Mouse (Mus musculus) adrenal gland, postnatal 4 days (tissue): ENCODE results near the gene Ankrd50. TPM values are rescaled to one million over a fixed set of nuclear protein-coding genes. Genes with fewer than 3 reads are reported as not detected.

Experiments
- DNase-seq, 2 experiments: peaks; one replicate each; pipeline ENCODE4 v3.0.0; 2021 to 2022; ENCODE audit warnings: low spot score in 2 of 2, mixed read lengths in 2 of 2
- long read RNA-seq, 2 experiments: library from polyadenylated mRNA; stranded (forward); transcript quantifications; one replicate each; pipeline ENCODE4 v2.0.0; 2021
- total RNA-seq, 2 experiments: library from RNA; stranded (reverse); gene quantifications; 2 replicates each; pipeline ENCODE4 v1.2.3; 2021

Ankrd50 gene
- total RNA-seq: 10 to 100 TPM; 57.4 to 58.3 TPM
- long read RNA-seq, experiment 1, partial matches to known transcripts: 1 of 6 reads
- long read RNA-seq, experiment 1, other reads (novel, unspliced or antisense): 4 of 6 reads
- long read RNA-seq, experiment 2, full-length matches to known transcripts: 9 of 24 reads
- long read RNA-seq, experiment 2, partial matches to known transcripts: 2 of 24 reads
- long read RNA-seq, experiment 2, other reads (novel, unspliced or antisense): 13 of 24 reads

GRCm38 (mm10) chr3:38484191-38485106 is at the start of gene Ankrd50:
Ankrd50 (minus strand) TSS chr3:38484844.
- peak; percentile 99 to 100 for DNase-seq

- no peak for DNase-seq
Measured at GRCm38 (mm10) chr3:38534245-38534644, 49.6 kb upstream of the Ankrd50 start.

GRCm38 (mm10) chr3:38520426-38520825 is 35.8 kb upstream of the Ankrd50 start:
- DNase-seq: no peak

GRCm38 (mm10) chr3:38519971-38520370 is 35.3 kb upstream of the Ankrd50 start:
- DNase-seq: no peak

GRCm38 (mm10) chr3:38503606-38504005 is 19.0 kb upstream of the Ankrd50 start:
- no peak for DNase-seq

- DNase-seq: no peak
Measured at GRCm38 (mm10) chr3:38502156-38502555, 17.5 kb upstream of the Ankrd50 start.

- no peak for DNase-seq
Measured at GRCm38 (mm10) chr3:38501739-38502138, 17.1 kb upstream of the Ankrd50 start.

GRCm38 (mm10) chr3:38501316-38501715 is 16.7 kb upstream of the Ankrd50 start:
- DNase-seq: no peak

- DNase-seq: no peak
Measured at GRCm38 (mm10) chr3:38498561-38498960, 13.9 kb upstream of the Ankrd50 start.

- no peak for DNase-seq
Measured at GRCm38 (mm10) chr3:38496795-38497385, 12.2 kb upstream of the Ankrd50 start.

- no peak for DNase-seq
Measured at GRCm38 (mm10) chr3:38491702-38492101, 7.1 kb upstream of the Ankrd50 start.

GRCm38 (mm10) chr3:38491236-38491635 is 6.6 kb upstream of the Ankrd50 start:
- no peak for DNase-seq

- no peak for DNase-seq
Measured at GRCm38 (mm10) chr3:38490720-38491119, 6.1 kb upstream of the Ankrd50 start.

- no peak for DNase-seq
Measured at GRCm38 (mm10) chr3:38485107-38485545, 482 bp upstream of the Ankrd50 start.

- no peak for DNase-seq
Measured at GRCm38 (mm10) chr3:38483551-38483950, 1.1 kb downstream of the Ankrd50 start.

GRCm38 (mm10) chr3:38482749-38483148 is 1.9 kb downstream of the Ankrd50 start:
- DNase-seq: no peak

- no peak for DNase-seq
Measured at GRCm38 (mm10) chr3:38481106-38481505, 3.5 kb downstream of the Ankrd50 start.

GRCm38 (mm10) chr3:38477936-38478335 is 6.7 kb downstream of the Ankrd50 start:
- no peak for DNase-seq

GRCm38 (mm10) chr3:38475587-38475986 is 9.1 kb downstream of the Ankrd50 start:
- no peak for DNase-seq

- no peak for DNase-seq
Measured at GRCm38 (mm10) chr3:38473138-38473537, 11.5 kb downstream of the Ankrd50 start.

GRCm38 (mm10) chr3:38471516-38471915 is 13.1 kb downstream of the Ankrd50 start:
- no peak for DNase-seq

- DNase-seq: no peak
Measured at GRCm38 (mm10) chr3:38468131-38468530, 16.5 kb downstream of the Ankrd50 start.
